Mouse (Mus musculus): ENCODE results near the gene Ccl9.

The Ccl9 gene
- long read RNA-seq, experiment 1, partial matches to known transcripts = 0 of 1 reads
- long read RNA-seq, experiment 1, other reads (novel, unspliced or antisense) = 0 of 1 reads
- long read RNA-seq, experiment 2, partial matches to known transcripts = 0 of 3 reads
- long read RNA-seq, experiment 2, other reads (novel, unspliced or antisense) = 0 of 3 reads

DNA sequence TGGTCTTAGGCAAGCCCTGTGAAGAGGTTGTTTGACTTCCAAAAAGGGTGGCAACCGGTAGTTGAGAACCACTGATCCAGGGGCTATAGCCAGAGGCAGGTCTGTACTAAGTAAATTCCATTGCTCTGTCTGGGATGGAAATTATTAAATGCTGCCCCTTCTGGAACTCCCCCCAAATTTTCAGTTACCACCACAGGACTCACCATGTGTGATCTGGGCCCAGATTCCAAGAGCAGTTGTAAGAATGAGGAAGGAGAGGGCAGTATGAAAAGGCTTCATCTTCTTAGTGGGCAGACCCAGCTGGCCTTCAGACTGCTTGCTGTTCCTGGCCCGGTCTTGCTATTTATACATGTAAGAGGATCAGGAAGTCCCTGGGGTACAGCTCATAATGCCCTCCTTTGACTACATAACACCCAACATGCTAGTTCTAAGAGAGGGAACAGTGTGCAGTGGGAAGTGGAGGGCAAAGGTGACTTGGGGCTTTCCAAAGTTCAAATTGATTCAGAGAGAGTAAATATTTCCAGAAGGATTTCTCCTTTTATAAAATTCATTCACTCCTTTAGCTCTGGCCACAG lies at the start of gene Ccl9:
TSS of gene Ccl9 (minus strand) at position 451 of the 575 bp plus-strand sequence.
- intact Hi-C loops (cut with DNase I) = no loop called here

DNA sequence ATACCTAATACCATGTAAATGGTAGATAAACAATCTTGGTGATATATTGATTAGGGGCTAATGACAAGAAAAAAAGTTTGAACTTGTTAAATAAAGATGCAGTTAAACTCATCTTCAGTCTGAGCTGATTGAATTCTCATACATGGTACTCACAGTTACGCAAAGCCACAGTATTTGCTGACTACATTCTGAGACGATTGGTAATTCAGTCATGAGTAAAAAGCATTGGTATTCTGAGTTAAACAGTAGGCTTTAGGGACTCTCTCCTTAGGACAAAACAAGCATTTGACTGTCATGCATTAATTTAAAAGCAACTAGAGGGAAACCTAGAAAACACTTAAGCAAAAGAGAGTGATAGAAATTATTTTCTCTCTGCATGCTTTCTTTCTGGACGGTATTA lies 45.1 kb upstream of the Ccl9 start:
- intact Hi-C loops (cut with DNase I) = no loop called here

DNA sequence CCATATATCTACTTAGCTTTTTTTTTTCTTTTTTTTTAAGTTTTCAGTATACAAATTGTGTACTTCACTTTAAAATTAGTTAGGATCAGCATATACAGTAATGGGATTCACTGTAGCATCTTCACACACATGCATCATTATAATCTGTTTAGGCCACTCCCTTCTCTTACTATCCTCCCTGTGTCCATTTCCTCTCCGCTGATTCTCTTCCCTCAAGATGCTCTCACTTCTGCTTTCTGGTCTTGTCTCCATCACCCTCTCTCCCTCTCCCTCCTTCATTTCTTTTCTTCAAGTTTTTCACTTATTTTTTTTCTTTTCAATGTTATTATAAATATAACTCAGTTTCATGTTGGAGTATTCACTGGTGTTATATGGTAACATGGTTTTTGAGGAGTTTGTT lies 40.6 kb upstream of the Ccl9 start:
- intact Hi-C loops (cut with DNase I) = no loop called here

DNA sequence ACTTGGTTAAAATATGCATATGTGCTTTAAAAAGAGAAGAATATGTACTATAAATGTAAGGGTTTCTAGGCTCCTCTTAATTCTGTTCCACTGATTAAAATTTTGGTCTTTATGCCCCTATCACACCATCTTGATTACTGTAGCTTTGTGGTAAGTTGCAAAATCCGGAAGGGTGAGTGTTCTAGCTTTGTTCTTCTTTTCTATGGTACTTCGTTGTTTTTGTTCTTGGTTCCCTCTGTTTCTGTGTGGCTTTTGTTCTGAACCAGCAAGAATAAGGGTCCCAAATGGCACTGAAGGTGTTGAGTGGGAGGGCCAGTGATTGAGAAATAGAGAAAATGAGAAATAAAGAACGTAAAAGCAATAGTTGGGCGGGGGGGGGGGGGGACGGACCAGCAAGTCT lies 39.8 kb upstream of the Ccl9 start:
- intact Hi-C loops (cut with DNase I) = no loop called here

DNA sequence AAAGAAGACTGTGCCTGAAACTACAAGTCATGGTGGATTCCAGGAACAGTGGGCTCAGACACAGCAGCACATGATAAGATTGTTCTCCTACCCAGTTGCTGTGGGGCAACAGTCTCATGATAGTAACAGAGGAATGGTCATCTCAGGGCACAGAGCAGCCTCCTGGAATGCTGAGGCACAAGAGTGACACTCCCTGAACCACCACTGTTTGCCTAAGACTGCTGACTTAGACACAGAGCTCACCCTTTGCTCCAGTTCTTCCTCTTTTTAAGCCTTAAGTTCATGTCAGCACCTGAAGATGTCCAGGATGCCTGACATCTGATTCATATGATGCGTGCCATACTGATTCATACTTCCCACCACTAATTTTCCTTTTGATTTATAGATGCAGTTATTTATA lies 38.1 kb upstream of the Ccl9 start:
- intact Hi-C loops (cut with DNase I) = no loop called here

DNA sequence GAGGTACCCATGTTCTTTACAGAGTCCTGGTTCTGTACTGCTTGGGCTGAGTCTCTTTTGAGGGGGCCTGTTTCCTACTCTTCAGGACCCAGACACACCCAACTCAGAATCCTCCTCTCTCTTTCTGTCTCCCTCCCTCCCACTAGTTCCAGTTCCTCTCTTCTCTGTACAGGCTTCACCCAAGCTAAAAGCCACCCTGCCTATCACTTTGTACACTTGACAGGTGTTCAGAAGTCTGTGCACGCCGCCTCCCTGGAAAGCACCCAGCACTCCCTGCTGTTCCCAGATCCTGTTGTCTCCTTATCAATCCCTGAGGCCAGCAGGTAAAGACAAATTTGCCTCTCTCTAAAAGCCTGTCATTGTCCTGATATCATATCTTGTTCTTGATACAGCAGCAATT lies 32.5 kb upstream of the Ccl9 start:
- intact Hi-C loops (cut with DNase I) = no loop called here

DNA sequence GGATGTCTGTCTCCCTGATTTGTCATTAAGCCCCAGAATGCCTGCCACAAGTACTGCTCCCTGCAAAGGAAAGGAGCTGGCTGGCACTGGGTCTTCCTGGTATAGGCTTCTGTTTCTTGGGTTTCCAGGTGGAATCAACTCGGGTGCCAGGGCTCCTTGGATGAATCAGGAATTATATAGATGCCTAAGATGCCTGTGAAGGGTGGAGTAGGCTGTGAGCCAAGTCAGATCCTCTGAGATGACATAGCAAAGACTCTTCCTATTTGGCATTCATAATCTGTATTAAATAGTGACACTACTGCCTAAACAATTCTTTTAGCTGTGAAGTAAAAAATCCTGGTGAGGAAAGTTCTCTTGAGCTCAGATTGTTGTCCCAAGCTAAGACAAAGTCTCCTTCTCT lies 28.0 kb upstream of the Ccl9 start:
- intact Hi-C loops (cut with DNase I) = no loop called here

DNA sequence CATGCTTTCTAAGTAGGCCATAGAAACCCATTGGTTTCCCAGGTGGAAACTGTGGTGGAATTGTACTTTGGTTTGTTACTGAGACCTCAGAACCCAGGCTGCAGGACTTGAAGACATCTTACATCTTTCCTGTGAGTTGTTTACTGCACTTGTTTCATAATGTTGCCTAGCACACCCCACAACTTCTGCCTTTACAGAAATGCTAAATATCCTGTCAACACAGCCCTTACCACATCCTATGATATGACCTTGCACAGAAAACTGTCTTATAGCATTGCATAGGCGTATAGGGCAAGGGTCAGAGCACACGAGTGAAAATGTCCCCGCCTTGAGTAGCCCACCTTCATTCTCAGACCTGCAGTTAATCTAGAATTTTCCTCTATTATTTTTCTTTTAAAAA lies 27.1 kb upstream of the Ccl9 start:
- intact Hi-C loops (cut with DNase I) = no loop called here

DNA sequence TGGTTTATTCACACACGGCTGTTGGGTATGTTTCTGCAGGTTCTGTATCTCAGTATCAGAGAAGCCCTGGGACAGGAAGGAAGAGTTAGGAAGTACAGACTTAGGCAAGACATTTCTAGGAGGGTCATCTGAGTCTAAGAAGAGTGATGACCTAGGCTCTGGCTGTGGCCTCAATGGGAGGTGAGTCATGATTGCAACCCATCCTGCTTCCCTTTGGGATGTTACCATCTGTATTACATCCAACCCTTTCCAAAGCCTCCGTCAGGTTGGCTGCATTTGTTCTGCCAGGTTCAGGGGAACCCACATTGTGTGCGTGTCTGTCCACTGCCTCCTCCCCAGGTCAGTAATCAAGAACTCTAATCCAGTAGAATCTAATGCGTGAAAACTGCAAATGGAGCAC lies 26.3 kb upstream of the Ccl9 start:
- intact Hi-C loops (cut with DNase I) = no loop called here

DNA sequence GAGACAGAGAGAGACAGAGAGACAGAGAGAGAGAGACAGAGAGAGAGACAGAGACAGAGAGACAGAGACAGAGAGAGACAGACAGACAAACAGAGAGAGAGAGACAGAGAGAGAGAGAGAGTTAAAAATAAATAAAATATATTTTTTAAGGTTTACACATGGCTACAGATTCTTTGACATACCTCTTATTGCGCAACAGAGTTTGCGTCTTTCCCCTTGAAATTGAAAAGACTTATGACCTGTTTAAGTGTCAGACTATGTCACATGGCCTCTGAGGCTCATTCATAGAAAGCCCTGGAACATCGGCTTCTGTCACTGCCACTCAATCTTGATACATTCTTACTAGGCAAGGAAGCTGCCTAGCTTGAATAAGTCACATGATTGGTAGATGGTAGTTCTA lies 25.0 kb upstream of the Ccl9 start:
- intact Hi-C loops (cut with DNase I) = no loop called here

DNA sequence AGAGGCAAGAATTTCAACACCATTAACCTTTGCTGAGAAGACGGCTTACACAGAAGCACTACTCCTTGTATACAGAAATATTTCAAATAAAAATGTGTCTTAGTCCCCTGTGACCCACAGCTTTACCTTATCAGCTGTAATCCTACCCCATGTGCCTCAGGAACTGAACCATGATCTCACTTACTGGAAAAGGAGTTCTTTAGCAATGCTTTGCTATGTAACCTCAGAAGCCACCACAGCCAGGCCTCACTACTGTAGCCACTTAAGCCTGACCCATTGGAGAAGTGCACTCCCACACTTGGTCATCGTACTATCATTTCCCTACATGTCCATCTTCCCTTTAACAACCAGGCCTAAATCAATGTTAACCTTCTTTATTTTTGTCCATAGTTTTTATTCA lies 22.1 kb upstream of the Ccl9 start:
- intact Hi-C loops (cut with DNase I) = no loop called here

DNA sequence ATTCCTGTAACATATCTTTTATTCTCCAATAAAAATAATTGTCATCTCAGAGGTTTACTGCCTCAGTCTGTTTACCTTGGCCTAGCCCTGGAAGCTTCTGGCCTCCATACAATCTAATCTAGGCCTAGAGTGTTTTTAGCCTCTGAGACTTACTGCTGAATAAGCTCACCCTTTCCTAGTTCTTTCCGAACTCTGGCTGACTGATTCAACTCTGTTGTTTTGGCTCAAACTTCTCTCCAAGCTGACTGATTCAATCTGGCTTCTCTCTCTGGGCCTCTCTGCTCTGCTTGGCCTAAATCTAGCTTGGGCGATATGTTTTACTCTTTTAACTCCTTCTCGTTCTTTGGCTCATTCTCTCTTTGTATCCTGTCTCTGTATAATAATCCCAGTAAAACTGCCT lies 20.6 kb upstream of the Ccl9 start:
- intact Hi-C loops (cut with DNase I) = no loop called here

DNA sequence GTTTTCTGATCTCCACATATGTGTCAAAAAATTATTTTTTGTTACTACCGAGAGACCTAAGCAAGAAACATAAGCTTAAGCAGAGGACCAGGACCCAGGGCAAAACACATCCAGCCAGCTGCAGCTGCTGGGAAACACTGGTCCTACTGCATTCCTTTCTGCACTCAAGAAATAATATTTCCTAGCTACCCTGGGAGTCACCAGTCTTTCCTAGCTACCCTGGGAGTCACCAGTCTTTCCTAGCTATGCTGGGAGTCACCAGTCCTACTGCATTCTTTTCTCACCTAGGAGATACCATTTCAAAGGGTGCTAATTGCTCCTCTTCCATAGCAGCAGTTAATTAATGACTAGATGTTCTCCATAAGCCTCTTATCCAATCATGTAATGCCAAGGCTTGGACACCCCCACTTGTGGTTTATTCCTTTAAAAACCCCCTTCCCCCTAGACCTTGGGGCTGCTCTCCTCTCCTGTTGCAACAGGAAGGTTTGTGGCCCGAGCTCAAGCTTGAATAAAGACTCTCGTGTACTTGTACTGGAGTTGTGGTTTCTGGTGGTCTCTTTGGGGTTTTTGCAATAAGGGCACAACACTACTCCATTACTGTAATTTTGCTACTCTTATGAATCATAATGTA lies 19.9 kb upstream of the Ccl9 start:
- intact Hi-C loops (cut with DNase I) = no loop called here

DNA sequence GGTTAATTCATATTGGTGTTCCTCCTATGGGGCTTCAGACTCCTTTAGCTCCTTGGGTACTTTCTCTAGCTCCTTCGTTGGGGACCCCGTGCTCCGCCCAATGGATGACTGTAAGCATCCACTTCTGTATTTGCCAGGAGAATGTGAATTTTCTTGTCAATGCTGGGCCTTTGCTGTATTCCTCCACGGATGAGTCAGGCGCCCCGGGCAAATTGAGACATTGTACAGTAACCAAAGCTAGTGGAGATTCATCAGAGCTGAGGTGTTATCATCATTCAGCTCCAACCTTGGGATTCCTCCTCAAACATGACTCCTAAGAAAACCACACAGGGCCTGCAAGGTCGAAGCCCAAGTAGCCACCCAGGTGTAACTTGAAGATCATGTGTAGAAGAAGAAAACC lies 19.4 kb upstream of the Ccl9 start:
- intact Hi-C loops (cut with DNase I) = no loop called here

DNA sequence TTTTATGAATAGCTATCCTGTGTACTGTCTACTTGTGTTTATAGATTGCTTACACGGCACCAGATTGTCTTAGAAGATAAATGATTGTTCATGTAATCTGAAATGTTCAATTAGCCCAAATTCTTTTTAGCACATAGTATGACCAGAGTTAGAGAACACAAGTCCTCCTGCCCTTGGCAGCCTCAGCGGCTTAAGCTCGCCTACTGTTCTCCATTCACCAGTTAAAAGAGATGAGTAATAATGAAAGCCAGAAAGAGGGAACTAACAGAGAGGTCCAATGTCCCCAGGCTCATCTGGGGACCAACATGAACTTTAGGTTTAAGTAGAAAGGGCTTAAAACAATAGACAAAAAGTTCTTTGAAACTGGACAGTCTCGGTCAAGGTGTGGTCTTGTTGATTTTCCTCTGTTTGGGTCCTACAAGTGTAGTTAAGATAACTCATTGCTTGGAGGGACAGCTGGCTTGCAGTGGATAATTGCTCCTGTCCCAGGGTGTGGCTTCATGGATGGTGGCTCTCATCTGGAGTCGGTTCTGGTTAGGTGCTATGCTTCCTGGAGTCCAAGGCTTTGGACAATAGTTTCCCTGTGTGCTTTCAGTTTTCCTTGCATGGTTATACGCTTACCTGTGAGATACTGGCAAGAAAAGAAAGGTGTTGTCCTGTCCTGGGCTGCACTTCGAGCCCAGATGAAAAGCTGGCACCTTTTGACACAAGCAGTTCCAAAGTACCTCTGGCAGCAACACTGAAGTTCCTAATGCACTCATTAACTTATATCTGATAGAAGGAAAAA lies 17.4 kb upstream of the Ccl9 start:
- intact Hi-C loops (cut with DNase I) = no loop called here

DNA sequence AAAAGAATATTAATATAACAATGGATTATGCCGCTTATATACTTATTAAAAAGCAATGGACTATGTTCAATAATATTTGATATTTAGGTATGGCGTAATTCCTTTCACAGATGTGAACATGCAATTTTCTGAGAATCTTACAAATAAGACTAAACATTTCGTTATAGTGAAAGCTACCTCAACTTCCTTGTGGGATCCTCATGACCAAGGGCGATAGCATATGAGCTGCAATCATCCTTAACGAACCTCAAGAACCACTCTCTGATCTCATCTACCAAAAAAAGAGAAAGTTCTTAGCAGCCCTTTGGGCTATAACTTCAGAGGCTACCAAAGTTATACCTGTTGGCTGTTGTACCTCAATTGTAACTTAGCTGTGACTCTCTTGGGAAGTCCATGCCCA lies 15.0 kb upstream of the Ccl9 start:
- intact Hi-C loops (cut with DNase I) = no loop called here

DNA sequence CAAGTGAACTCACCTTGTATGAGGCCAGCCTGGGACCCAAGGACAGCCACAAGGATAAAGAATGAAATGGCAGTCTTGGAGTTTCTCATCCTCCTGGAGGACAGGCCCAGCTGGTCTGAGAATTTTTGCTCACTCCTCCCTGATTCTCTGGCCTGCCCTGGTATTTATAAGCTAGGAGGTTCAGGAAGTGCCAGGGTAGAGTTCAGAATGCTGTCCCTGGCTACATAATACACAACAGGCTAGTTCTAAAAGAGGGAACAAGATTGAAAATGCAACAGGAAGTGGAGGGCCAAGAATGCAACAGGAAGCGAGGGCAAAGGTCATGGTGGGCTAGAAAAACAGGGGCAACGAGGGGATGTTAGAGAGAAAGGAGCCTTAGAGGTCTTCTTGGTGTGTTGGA lies 14.4 kb upstream of the Ccl9 start, which contains the start of gene Ccl6:
TSS of gene Ccl6 (minus strand) at position 235 of the 400 bp plus-strand sequence.
- intact Hi-C loops (cut with DNase I) = no loop called here

DNA sequence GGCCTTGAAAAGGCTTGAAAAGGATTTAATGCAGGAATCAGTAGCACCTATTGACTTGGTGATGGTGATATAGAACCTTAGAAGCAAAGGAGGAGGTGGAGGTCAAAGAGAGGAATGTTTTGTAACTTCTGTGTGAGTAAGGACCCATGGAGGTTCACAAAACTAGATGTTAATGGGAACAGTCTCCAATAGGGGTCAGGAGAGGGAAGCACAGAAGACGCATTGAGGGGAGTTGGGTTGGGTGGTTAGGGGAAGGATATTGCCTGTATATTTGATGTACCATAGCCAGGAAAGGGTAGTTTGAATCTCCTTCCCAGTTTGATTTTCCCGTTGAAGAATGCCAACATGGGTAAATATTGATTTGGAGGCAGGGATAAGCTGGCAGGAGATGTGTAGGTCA lies 5.8 kb upstream of the Ccl9 start:
- intact Hi-C loops (cut with DNase I) = no loop called here

DNA sequence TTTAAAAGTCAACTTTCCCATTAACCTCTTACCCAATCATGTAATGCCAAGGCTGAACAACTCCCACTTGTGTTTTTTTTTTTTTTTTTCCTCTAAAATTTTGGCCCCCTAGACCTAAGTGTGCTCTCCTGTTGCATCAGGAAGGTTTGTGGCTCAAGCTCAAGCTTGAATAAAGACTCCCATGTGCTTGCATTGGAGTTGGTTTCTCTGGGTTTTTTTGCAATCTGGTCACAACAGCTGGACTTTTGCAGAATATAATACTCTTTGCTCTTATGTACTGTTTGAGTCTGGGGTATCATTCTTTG lies 5.0 kb upstream of the Ccl9 start:
- intact Hi-C loops (cut with DNase I) = no loop called here

DNA sequence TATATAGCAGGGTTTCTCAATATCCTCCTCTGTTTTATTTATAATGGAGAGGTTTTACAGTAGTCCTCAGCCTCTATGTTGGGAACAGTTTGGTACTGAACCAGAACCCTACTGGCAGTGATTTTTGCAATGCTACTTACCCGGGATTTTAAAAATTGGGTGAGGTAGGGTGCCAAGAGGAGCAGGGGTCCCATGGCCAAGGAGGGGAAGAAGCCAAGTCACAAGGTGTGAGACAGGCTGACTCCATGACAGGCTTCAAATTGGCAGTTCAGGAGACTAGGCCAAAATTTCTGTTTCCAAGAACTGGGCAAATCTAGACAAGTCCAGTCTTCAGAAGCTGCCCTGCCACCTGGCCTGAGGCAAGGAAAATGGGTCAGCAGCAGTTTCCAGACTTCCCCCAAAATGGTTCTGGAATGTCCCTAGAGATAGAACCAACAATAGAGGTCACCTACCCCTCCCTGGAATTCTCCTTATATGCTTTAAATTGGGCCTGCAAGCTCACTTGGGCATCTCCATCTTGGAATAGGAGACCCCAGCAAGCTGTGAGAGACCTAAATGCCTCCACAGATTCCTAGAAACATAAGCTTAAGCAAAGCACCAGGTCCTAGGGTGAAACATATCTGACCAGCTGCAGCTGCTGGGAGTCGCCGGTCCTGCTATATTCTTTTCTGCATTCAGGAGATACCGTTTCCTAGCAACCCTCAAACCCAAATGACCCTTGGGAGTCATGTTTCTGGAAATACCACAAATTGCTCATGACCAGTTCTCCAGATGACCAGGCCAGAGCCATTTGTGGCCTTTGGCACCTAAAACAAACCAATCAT lies 4.4 kb upstream of the Ccl9 start:
- intact Hi-C loops (cut with DNase I) = no loop called here
